Mouse (Mus musculus): ENCODE measurements around the gene Cma1. TPM values are rescaled to one million over a fixed set of nuclear protein-coding genes. Genes with fewer than 3 reads are reported as not detected.
"Not testable (repeated sequence)": the region's sequence is repeated elsewhere in the genome, so short reads cannot be mapped to it uniquely, and the experiment has no call there.

The Cma1 gene
- polyA plus RNA-seq (2014; fragmentation: Nextera tagmentation; extraction: Ambion mirVana): 0.60 TPM in 1 of 2 replicates, not detected in the other

- no peak within 1 kb of the TSS for H3K27ac ChIP-seq
- H3K9ac ChIP-seq: no peak within 1 kb of the TSS
- no peak for DNase-seq (ENCODE audit: low spot score)
- WGBS: 89% methylated on average over 4 of the region's 4 CpGs
- H3K4me2 ChIP-seq (replicated peaks): no peak within 1 kb of the TSS
- H3K4me1 ChIP-seq (replicated peaks; ENCODE audit: control insufficient read depth, insufficient read depth, low read length): no peaks in the 10 kb centered on the region
- no peaks in the 10 kb centered on the region for H3K27me3 ChIP-seq (ENCODE audit: control insufficient read depth, insufficient read depth, low read length)
- H3K36me3 ChIP-seq (replicated peaks; ENCODE audit: control insufficient read depth, insufficient read depth): no peaks in the 10 kb centered on the region
- ATAC-seq (ENCODE audit: low FRiP score): no peak
- no peak within 1 kb of the TSS for H3K4me3 ChIP-seq (replicated peaks; ENCODE audit: low read length)
- no peaks in the 10 kb centered on the region for H3K9me3 ChIP-seq (ENCODE audit: control insufficient read depth, low read length)
Observed at GRCm38 (mm10) chr14:55944575-55944974, at the start of gene Cma1. Gene Cma1, minus strand, starts transcription at chr14:55944675.

- not testable (repeated sequence) for ATAC-seq (ENCODE audit: low FRiP score); H3K4me3 ChIP-seq (replicated peaks; ENCODE audit: low read length); H3K9ac ChIP-seq; H3K27me3 ChIP-seq (ENCODE audit: control insufficient read depth, insufficient read depth, low read length); H3K9me3 ChIP-seq (ENCODE audit: control insufficient read depth, low read length); H3K36me3 ChIP-seq (replicated peaks; ENCODE audit: control insufficient read depth, insufficient read depth); H3K4me1 ChIP-seq (replicated peaks; ENCODE audit: control insufficient read depth, insufficient read depth, low read length); H3K4me2 ChIP-seq (replicated peaks); H3K27ac ChIP-seq; DNase-seq (ENCODE audit: low spot score)
- 82% methylated on average over 1 of the region's 3 CpGs for WGBS
Observed at GRCm38 (mm10) chr14:55987464-55987863, 43.0 kb upstream of the Cma1 start.

- not testable (repeated sequence) for H3K9me3 ChIP-seq (ENCODE audit: control insufficient read depth, low read length); H3K9ac ChIP-seq; H3K27ac ChIP-seq; DNase-seq (ENCODE audit: low spot score); H3K36me3 ChIP-seq (replicated peaks; ENCODE audit: control insufficient read depth, insufficient read depth); H3K4me1 ChIP-seq (replicated peaks; ENCODE audit: control insufficient read depth, insufficient read depth, low read length); H3K4me2 ChIP-seq (replicated peaks); H3K4me3 ChIP-seq (replicated peaks; ENCODE audit: low read length); H3K27me3 ChIP-seq (ENCODE audit: control insufficient read depth, insufficient read depth, low read length); ATAC-seq (ENCODE audit: low FRiP score)
- 47% methylated on average over 2 of the region's 2 CpGs for WGBS
Observed at GRCm38 (mm10) chr14:55963900-55964299, 19.4 kb upstream of the Cma1 start.

DNA sequence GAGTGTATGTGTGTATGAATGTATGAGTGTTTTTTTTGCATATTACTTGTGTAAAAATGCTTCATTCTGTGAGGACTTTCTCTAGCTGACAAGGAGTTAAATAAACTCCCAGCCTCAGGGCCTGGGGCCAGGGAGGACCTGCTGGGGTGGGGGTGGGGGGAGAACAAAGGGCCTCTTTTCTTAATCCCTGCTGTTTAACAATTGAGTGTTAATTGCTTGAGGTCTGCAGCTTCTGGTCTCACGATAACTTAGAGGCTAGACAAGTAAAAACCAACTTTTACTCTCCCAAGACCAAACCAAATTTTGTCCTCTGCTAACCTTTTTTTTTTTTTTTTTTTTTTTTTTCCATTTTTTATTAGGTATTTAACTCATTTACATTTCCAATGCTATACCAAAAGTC lies 18.8 kb upstream of the Cma1 start:
- no peak overlapping the region for H3K9ac ChIP-seq
- WGBS: 5% methylated on average over 1 of the region's 1 CpGs
- no peak for DNase-seq (ENCODE audit: low spot score)
- no peak for ATAC-seq (ENCODE audit: low FRiP score)
- no peak overlapping the region for H3K4me3 ChIP-seq (replicated peaks; ENCODE audit: low read length)
- H3K36me3 ChIP-seq (replicated peaks; ENCODE audit: control insufficient read depth, insufficient read depth): no peaks in the 10 kb centered on the region
- H3K4me2 ChIP-seq (replicated peaks): no peak overlapping the region
- no peaks in the 10 kb centered on the region for H3K27me3 ChIP-seq (ENCODE audit: control insufficient read depth, insufficient read depth, low read length)
- no peaks in the 10 kb centered on the region for H3K9me3 ChIP-seq (ENCODE audit: control insufficient read depth, low read length)
- 0 out of 2 replicates have a peak overlapping the region, but pooled peaks have one; percentile 9 for H3K27ac ChIP-seq
- H3K4me1 ChIP-seq (replicated peaks; ENCODE audit: control insufficient read depth, insufficient read depth, low read length): no peaks in the 10 kb centered on the region

- Histone ChIP-seq H3K9ac (no peak within 1 kb of the TSS), H3K27ac (no peak within 1 kb of the TSS), H3K4me3 (replicated peaks; ENCODE audit: low read length) (no peak within 1 kb of the TSS), H3K4me2 (replicated peaks) (no peak within 1 kb of the TSS), H3K4me1 (replicated peaks; ENCODE audit: control insufficient read depth, insufficient read depth, low read length) (no peaks in the 10 kb centered on the region), H3K27me3 (ENCODE audit: control insufficient read depth, insufficient read depth, low read length) (no peaks in the 10 kb centered on the region), H3K9me3 (ENCODE audit: control insufficient read depth, low read length) (no peaks in the 10 kb centered on the region), H3K36me3 (replicated peaks; ENCODE audit: control insufficient read depth, insufficient read depth) (no peaks in the 10 kb centered on the region)
- 88% methylated on average over 6 of the region's 6 CpGs for WGBS
- ATAC-seq (ENCODE audit: low FRiP score): no peak
- DNase-seq (ENCODE audit: low spot score): no peak
Observed at GRCm38 (mm10) chr14:55950346-55951030, 6.0 kb upstream of the Cma1 start, which contains the start of gene Cma2. Gene Cma2, plus strand, starts transcription at chr14:55950980.

GRCm38 (mm10) chr14:55946269-55946969 lies 1.9 kb upstream of the Cma1 start:
- Histone ChIP-seq H3K4me3 (replicated peaks; ENCODE audit: low read length) (no peak overlapping the region), H3K4me2 (replicated peaks) (no peak overlapping the region), H3K9me3 (ENCODE audit: control insufficient read depth, low read length) (no peaks in the 10 kb centered on the region), H3K36me3 (replicated peaks; ENCODE audit: control insufficient read depth, insufficient read depth) (no peaks in the 10 kb centered on the region), H3K27ac (no peak overlapping the region), H3K4me1 (replicated peaks; ENCODE audit: control insufficient read depth, insufficient read depth, low read length) (no peaks in the 10 kb centered on the region), H3K27me3 (ENCODE audit: control insufficient read depth, insufficient read depth, low read length) (no peaks in the 10 kb centered on the region), H3K9ac (no peak overlapping the region)
- DNase-seq (ENCODE audit: low spot score): no peak
- no peak for ATAC-seq (ENCODE audit: low FRiP score)
- WGBS: 91% methylated on average over 2 of the region's 2 CpGs

GRCm38 (mm10) chr14:55943601-55944000 lies 874 bp downstream of the Cma1 start:
- H3K4me3 ChIP-seq (replicated peaks; ENCODE audit: low read length): no peak overlapping the region
- H3K9me3 ChIP-seq (ENCODE audit: control insufficient read depth, low read length): no peaks in the 10 kb centered on the region
- H3K36me3 ChIP-seq (replicated peaks; ENCODE audit: control insufficient read depth, insufficient read depth): no peaks in the 10 kb centered on the region
- no peaks in the 10 kb centered on the region for H3K27me3 ChIP-seq (ENCODE audit: control insufficient read depth, insufficient read depth, low read length)
- H3K9ac ChIP-seq: no peak overlapping the region
- DNase-seq (ENCODE audit: low spot score) (no peak), ATAC-seq (ENCODE audit: low FRiP score) (no peak)
- no peak overlapping the region for H3K27ac ChIP-seq
- no peaks in the 10 kb centered on the region for H3K4me1 ChIP-seq (replicated peaks; ENCODE audit: control insufficient read depth, insufficient read depth, low read length)
- H3K4me2 ChIP-seq (replicated peaks): no peak overlapping the region
- WGBS: 86% methylated on average over 11 of the region's 11 CpGs

DNA sequence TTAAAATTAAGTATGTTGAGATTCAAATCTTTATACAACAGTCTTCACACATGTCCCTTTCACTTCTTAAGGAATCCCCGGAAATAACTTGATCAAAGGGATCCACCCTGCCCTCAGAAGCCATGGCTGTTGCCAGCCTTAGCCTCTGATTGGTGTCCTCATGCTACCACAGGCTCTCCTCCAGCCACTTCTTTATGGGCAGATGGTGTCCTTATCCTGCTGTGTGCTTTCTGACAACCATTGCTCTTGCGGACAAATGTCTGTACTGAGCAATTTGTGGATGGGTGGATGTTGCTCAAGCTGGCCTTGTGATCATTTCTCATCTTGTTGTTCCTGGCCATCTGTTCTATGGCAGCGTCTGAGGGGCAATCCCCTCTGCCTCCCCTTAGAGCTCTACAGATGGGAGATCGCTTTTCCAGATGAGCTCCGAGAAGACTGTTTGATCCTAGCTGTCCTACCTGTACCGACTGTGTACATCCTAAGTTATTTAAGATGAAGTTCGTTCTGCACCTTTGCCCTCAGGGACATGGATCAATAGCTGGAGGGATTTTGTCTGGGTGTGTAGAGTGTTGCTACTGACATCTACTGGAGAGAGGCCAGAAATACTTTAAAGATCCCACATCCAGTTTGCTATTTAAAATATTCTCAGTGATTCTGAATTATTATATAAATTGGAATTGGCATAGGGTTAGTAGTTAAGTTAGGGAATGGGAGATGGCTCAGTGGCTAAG lies 4.2 kb downstream of the Cma1 start:
- Histone ChIP-seq H3K9ac (no peak overlapping the region), H3K4me1 (replicated peaks; ENCODE audit: control insufficient read depth, insufficient read depth, low read length) (no peaks in the 10 kb centered on the region), H3K4me3 (replicated peaks; ENCODE audit: low read length) (no peak overlapping the region), H3K27ac (no peak overlapping the region), H3K36me3 (replicated peaks; ENCODE audit: control insufficient read depth, insufficient read depth) (no peaks in the 10 kb centered on the region), H3K9me3 (ENCODE audit: control insufficient read depth, low read length) (no peaks in the 10 kb centered on the region), H3K4me2 (replicated peaks) (no peak overlapping the region), H3K27me3 (ENCODE audit: control insufficient read depth, insufficient read depth, low read length) (no peaks in the 10 kb centered on the region)
- no peak for DNase-seq (ENCODE audit: low spot score)
- 58% methylated on average over 7 of the region's 7 CpGs for WGBS
- no peak for ATAC-seq (ENCODE audit: low FRiP score)

- H3K27ac ChIP-seq: no peak overlapping the region
- H3K36me3 ChIP-seq (replicated peaks; ENCODE audit: control insufficient read depth, insufficient read depth): no peaks in the 10 kb centered on the region
- 63% methylated on average over 7 of the region's 7 CpGs for WGBS
- no peak overlapping the region for H3K4me2 ChIP-seq (replicated peaks)
- H3K4me3 ChIP-seq (replicated peaks; ENCODE audit: low read length): no peak overlapping the region
- H3K9ac ChIP-seq: no peak overlapping the region
- H3K9me3 ChIP-seq (ENCODE audit: control insufficient read depth, low read length): no peaks in the 10 kb centered on the region
- DNase-seq (ENCODE audit: low spot score): no peak
- H3K27me3 ChIP-seq (ENCODE audit: control insufficient read depth, insufficient read depth, low read length): no peaks in the 10 kb centered on the region
- no peak for ATAC-seq (ENCODE audit: low FRiP score)
- no peaks in the 10 kb centered on the region for H3K4me1 ChIP-seq (replicated peaks; ENCODE audit: control insufficient read depth, insufficient read depth, low read length)
Observed at GRCm38 (mm10) chr14:55933586-55933985, 10.9 kb downstream of the Cma1 start.

Data from hindbrain, embryonic 14.5 days (tissue).